Mouse (Mus musculus) MEL (cell line): Measurements from ENCODE around the gene Rftn1. TPM values are rescaled to one million over a fixed set of nuclear protein-coding genes. Genes with fewer than 3 reads are reported as not detected.

Experiments
- DNase-seq: peaks from one replicate; pipeline ENCODE4 v3.0.0; 2011; ENCODE audit warnings: low read depth, low spot score
- H3K27ac ChIP-seq: 2 replicates; pipeline ENCODE4 v1.5.1; 2012; ENCODE audit warnings: low read depth, mild to moderate bottlenecking, control low read depth, low read length, moderate library complexity; ENCODE audit not compliant: control insufficient read depth
- H3K27me3 ChIP-seq, 2 experiments: fragments of 150-350 bp in 1 of 2; sonication (generic) in 1 of 2; 2 replicates each; pipeline ENCODE4 v1.6.1; 2012; ENCODE audit warnings: low read length in 2 of 2, mild to moderate bottlenecking in 2 of 2, improper control_type of control experiment in 1 of 2, moderate library complexity in 1 of 2; ENCODE audit not compliant: insufficient read depth in 2 of 2, control insufficient read depth in 1 of 2
- H3K36me3 ChIP-seq, 2 experiments: 2 replicates each; pipeline ENCODE4 v1.6.1; 2012 to 2014; ENCODE audit warnings: low read length in 2 of 2, improper control_type of control experiment in 1 of 2, inconsistent platforms in 1 of 2, mild to moderate bottlenecking in 1 of 2; ENCODE audit not compliant: insufficient read depth in 2 of 2, control insufficient read depth in 1 of 2
- H3K4me1 ChIP-seq, 2 experiments: fragments of 150-350 bp in 1 of 2; sonication (generic) in 1 of 2; 2 replicates each; pipeline ENCODE4 v1.6.1; 2012; ENCODE audit warnings: low read length in 2 of 2, improper control_type of control experiment in 1 of 2, mild to moderate bottlenecking in 1 of 2; ENCODE audit not compliant: insufficient read depth in 2 of 2, control insufficient read depth in 1 of 2
- H3K4me3 ChIP-seq, 2 experiments: fragments of 150-350 bp in 1 of 2; sonication (generic) in 1 of 2; 2 replicates each; pipeline ENCODE4 v1.5.1; 2012; ENCODE audit warnings: low read depth in 2 of 2, low read length in 2 of 2, mild to moderate bottlenecking in 2 of 2, moderate library complexity in 2 of 2, control low read depth in 1 of 2, improper control_type of control experiment in 1 of 2; ENCODE audit not compliant: control insufficient read depth in 1 of 2, insufficient read depth in 1 of 2
- H3K79me2 ChIP-seq: 2 replicates; pipeline ENCODE4 v1.6.1; 2012; ENCODE audit warnings: mild to moderate bottlenecking, low read length, moderate library complexity; ENCODE audit not compliant: control insufficient read depth, poor library complexity, insufficient read depth
- H3K9ac ChIP-seq: 2 replicates; pipeline ENCODE4 v1.6.1; 2012; ENCODE audit warnings: low read depth, mild to moderate bottlenecking, control low read depth, low read length, moderate library complexity; ENCODE audit not compliant: control insufficient read depth, poor library complexity, severe bottlenecking
- H3K9me3 ChIP-seq: fragments of 150-350 bp; sonication (generic); replicated peaks from 2 replicates; pipeline ENCODE4 v1.6.1; 2012; ENCODE audit warnings: mild to moderate bottlenecking, low read length, improper control_type of control experiment, moderate library complexity; ENCODE audit not compliant: insufficient read depth
- BHLHE40 ChIP-seq: IDR thresholded peaks from 2 replicates; pipeline ENCODE4 v1.6.1; 2012; ENCODE audit warnings: low read depth, mild to moderate bottlenecking, inconsistent platforms, low read length, improper control_type of control experiment, borderline replicate concordance
- ELF1 ChIP-seq: IDR thresholded peaks from 2 replicates; pipeline ENCODE4 v1.6.1; 2014; ENCODE audit warnings: low read depth, mild to moderate bottlenecking, inconsistent platforms, low read length, improper control_type of control experiment, moderate library complexity
- EP300 ChIP-seq, 2 experiments: IDR thresholded peaks; 2 replicates each; pipeline ENCODE4 v1.6.1; 2011; ENCODE audit warnings: improper control_type of control experiment in 2 of 2, low read length in 2 of 2, low read depth in 1 of 2, mild to moderate bottlenecking in 1 of 2
- GABPA ChIP-seq: IDR thresholded peaks from 2 replicates; pipeline ENCODE4 v1.6.1; 2012; ENCODE audit warnings: low read depth, mild to moderate bottlenecking, inconsistent platforms, low read length, improper control_type of control experiment, moderate library complexity
- HCFC1 ChIP-seq: IDR thresholded peaks from 2 replicates; pipeline ENCODE4 v1.6.1; 2012; ENCODE audit warnings: low read depth, mild to moderate bottlenecking, inconsistent platforms, low read length, improper control_type of control experiment, moderate library complexity
- JUND ChIP-seq: IDR thresholded peaks from 2 replicates; pipeline ENCODE4 v1.6.1; 2011; ENCODE audit warnings: low read depth, mild to moderate bottlenecking, improper control_type of control experiment, low read length
- KAT2A ChIP-seq: conservative IDR thresholded peaks from 2 replicates; pipeline ENCODE4 v1.6.1; 2012; ENCODE audit warnings: low read depth, low read length, improper control_type of control experiment, inconsistent platforms
- MAX ChIP-seq: IDR thresholded peaks from 2 replicates; pipeline ENCODE4 v1.6.1; 2011; ENCODE audit warnings: low read length, improper control_type of control experiment
- MAZ ChIP-seq: IDR thresholded peaks from 2 replicates; pipeline ENCODE4 v1.6.1; 2012; ENCODE audit warnings: low read depth, mild to moderate bottlenecking, inconsistent platforms, low read length, improper control_type of control experiment
- MEF2A ChIP-seq: IDR thresholded peaks from 2 replicates; pipeline ENCODE4 v1.6.1; 2014; ENCODE audit warnings: low read depth, mild to moderate bottlenecking, inconsistent platforms, low read length, improper control_type of control experiment; ENCODE audit not compliant: poor library complexity, insufficient replicate concordance, severe bottlenecking; ENCODE audit errors: extremely low read depth
- MXI1 ChIP-seq: IDR thresholded peaks from 2 replicates; pipeline ENCODE4 v1.6.1; 2011; ENCODE audit warnings: mild to moderate bottlenecking, low read depth, low read length, improper control_type of control experiment
- NELFE ChIP-seq: IDR thresholded peaks from 2 replicates; pipeline ENCODE4 v1.6.1; 2011; ENCODE audit warnings: low read depth, low read length, improper control_type of control experiment
- POLR2A ChIP-seq, 2 experiments: IDR thresholded peaks; 2 replicates each; pipeline ENCODE4 v1.6.1; 2011 to 2012; ENCODE audit warnings: low read length in 2 of 2, mild to moderate bottlenecking in 2 of 2, control low read depth in 1 of 2, improper control_type of control experiment in 1 of 2, low read depth in 1 of 2, moderate library complexity in 1 of 2; ENCODE audit not compliant: control insufficient read depth in 1 of 2, insufficient read depth in 1 of 2, poor library complexity in 1 of 2
- POLR2AphosphoS2 ChIP-seq: IDR thresholded peaks from 2 replicates; pipeline ENCODE4 v1.6.1; 2011; ENCODE audit warnings: low read length, improper control_type of control experiment
- POLR2AphosphoS5 ChIP-seq: IDR thresholded peaks from 2 replicates; pipeline ENCODE4 v1.6.1; 2012; ENCODE audit warnings: low read depth, borderline replicate concordance, mild to moderate bottlenecking, inconsistent platforms, low read length, moderate library complexity, mixed read lengths
- RAD21 ChIP-seq: IDR thresholded peaks from 2 replicates; pipeline ENCODE4 v1.6.1; 2011; ENCODE audit warnings: mild to moderate bottlenecking, low read depth, low read length, improper control_type of control experiment
- RCOR1 ChIP-seq: IDR thresholded peaks from 2 replicates; pipeline ENCODE4 v1.6.1; 2012; ENCODE audit warnings: low read depth, mild to moderate bottlenecking, inconsistent platforms, low read length, improper control_type of control experiment
- SIN3A ChIP-seq: IDR thresholded peaks from 2 replicates; pipeline ENCODE4 v1.6.1; 2012; ENCODE audit warnings: low read length, improper control_type of control experiment, inconsistent platforms
- TAL1 ChIP-seq: IDR thresholded peaks from 2 replicates; pipeline ENCODE4 v1.6.1; 2012; ENCODE audit warnings: mild to moderate bottlenecking, inconsistent platforms, low read length, moderate library complexity, mixed read lengths
- TBP ChIP-seq: IDR thresholded peaks from 2 replicates; pipeline ENCODE4 v1.8.0; 2011; ENCODE audit warnings: low read depth, low read length, improper control_type of control experiment
- UBTF ChIP-seq: IDR thresholded peaks from 2 replicates; pipeline ENCODE4 v1.6.1; 2012; ENCODE audit warnings: low read depth, mild to moderate bottlenecking, inconsistent platforms, low read length, improper control_type of control experiment, moderate library complexity, borderline replicate concordance; ENCODE audit not compliant: insufficient read depth
- ZC3H11A ChIP-seq: IDR thresholded peaks from 2 replicates; pipeline ENCODE4 v1.6.1; 2012; ENCODE audit warnings: low read depth, mild to moderate bottlenecking, inconsistent platforms, low read length, improper control_type of control experiment
- ZMIZ1 ChIP-seq: IDR thresholded peaks from 2 replicates; pipeline ENCODE4 v1.6.1; 2012; ENCODE audit warnings: low read depth, mild to moderate bottlenecking, inconsistent platforms, low read length, improper control_type of control experiment, moderate library complexity
- polyA plus RNA-seq, 2 experiments: library from polyadenylated mRNA; stranded (reverse) in 1 of 2; unstranded in 1 of 2; fragments of >175 nt in 1 of 2; fragments of >200 nt in 1 of 2; gene quantifications; 2 replicates each; pipeline versions ENCODE4 v1.2.1 to v1.2.4; 2012; ENCODE audit warnings: low replicate concordance in 2 of 2, low read depth in 1 of 2; ENCODE audit not compliant: insufficient read length in 2 of 2, insufficient read depth in 1 of 2, missing spikeins in 1 of 2
- total RNA-seq: library from RNA; depleted of rRNA; stranded (reverse); fragments of 300-350 nt; gene quantifications from 2 replicates; pipeline ENCODE4 v1.2.3, GENCODE M21; 2012

Rftn1 gene
- total and polyA plus RNA-seq, 3 experiments = 70.2 to 76.1 TPM; not detected in 1

GRCm38 (mm10) chr17:50089725-50090124 lies 100.7 kb downstream of the Rftn1 start:
- Histone ChIP-seq H3K36me3 (peaks cover 2 to 6% of the 10 kb centered on the region in 2 experiments; a peak in 3 of 4 replicates), H3K9ac (no peak overlapping the region), H3K79me2 (no peaks in the 10 kb centered on the region), H3K27me3 (no peaks in the 10 kb centered on the region), H3K4me3 (no peak overlapping the region), H3K27ac (no peak overlapping the region), H3K9me3 (no peaks in the 10 kb centered on the region), H3K4me1 (peaks cover 0 to 4% of the 10 kb centered on the region in 2 experiments; a peak in 1 of 4 replicates)
- no peak for DNase-seq
- TF ChIP-seq UBTF = no peak
- no peak for TF ChIP-seq RCOR1
- TF ChIP-seq NELFE = no peak
- no peak for TF ChIP-seq HCFC1
- TF ChIP-seq MAZ = no peak
- no peak for TF ChIP-seq EP300 (IDR thresholded peaks at IDR 0.05; ENCODE audit: low read depth in 1 of 2, low read length in 2 of 2)
- TF ChIP-seq MEF2A = no peak
- TF ChIP-seq MXI1 = no peak
- no peak for TF ChIP-seq GABPA
- TF ChIP-seq RAD21 = no peak
- no peak for TF ChIP-seq JUND
- no peak for TF ChIP-seq ELF1
- no peak for TF ChIP-seq TBP
- TF ChIP-seq BHLHE40 = no peak
- TF ChIP-seq KAT2A = no peak
- no peak for TF ChIP-seq POLR2AphosphoS2
- no peak for TF ChIP-seq ZMIZ1

GRCm38 (mm10) chr17:50088054-50088453 lies 102.4 kb downstream of the Rftn1 start:
- H3K79me2 ChIP-seq = no peaks in the 10 kb centered on the region
- DNase-seq = no peak
- no peaks in the 10 kb centered on the region for H3K27me3 ChIP-seq
- no peak overlapping the region for H3K27ac ChIP-seq
- no peaks in the 10 kb centered on the region for H3K9me3 ChIP-seq
- TF ChIP-seq NELFE (no peak), TAL1 (no peak), SIN3A (no peak), POLR2A (IDR thresholded peaks at IDR 0.05; ENCODE audit: control insufficient read depth in 1 of 2, insufficient read depth in 1 of 2, low read depth in 1 of 2, low read length in 2 of 2, poor library complexity in 1 of 2) (no peak), HCFC1 (no peak), ZC3H11A (no peak), GABPA (no peak), RAD21 (no peak), MAX (no peak), POLR2AphosphoS5 (no peak)
- no peak overlapping the region for H3K9ac ChIP-seq
- peaks cover 0 to 3% of the 10 kb centered on the region in 2 experiments; a peak in 1 of 4 replicates for H3K4me1 ChIP-seq
- H3K36me3 ChIP-seq = peaks cover 1 to 6% of the 10 kb centered on the region in 2 experiments; a peak in 3 of 4 replicates
- no peak overlapping the region for H3K4me3 ChIP-seq
